Mouse (Mus musculus): ENCODE measurements around the gene Samd4.

- TF ChIP-seq CTCF (IDR thresholded peaks at IDR 0.05; ENCODE audit: low read depth, low read length) = no peak
- no peak for TF ChIP-seq POLR2A (IDR thresholded peaks at IDR 0.05; ENCODE audit: insufficient read depth, low read length)
These were observed 234.9 kb downstream of the Samd4 start for GRCm38 (mm10) chr14:47117522-47117921.
